Mouse (Mus musculus) embryonic fibroblast, embryonic 13.5 days (primary cell): Measurements from ENCODE around the gene Prkcg. TPM values are rescaled to one million over a fixed set of nuclear protein-coding genes. Genes with fewer than 3 reads are reported as not detected.

ENCODE experiments used
- H3K27ac ChIP-seq: 2 replicates; pipeline ENCODE4 v1.5.1; 2012; ENCODE audit warnings: low read length, control low read depth, inconsistent platforms; ENCODE audit not compliant: insufficient read depth
- H3K4me1 ChIP-seq: 2 replicates; pipeline ENCODE4 v1.6.1; 2011; ENCODE audit warnings: low read length; ENCODE audit not compliant: control insufficient read depth, insufficient read depth
- H3K4me3 ChIP-seq: 2 replicates; pipeline ENCODE4 v1.5.1; 2011; ENCODE audit warnings: mild to moderate bottlenecking, control low read depth, low read length; ENCODE audit not compliant: insufficient read depth
- CTCF ChIP-seq: IDR thresholded peaks from 2 replicates; pipeline ENCODE4 v1.5.1; 2011; ENCODE audit warnings: mild to moderate bottlenecking, control low read depth, low read length, moderate library complexity, borderline replicate concordance; ENCODE audit not compliant: insufficient read depth
- POLR2A ChIP-seq: IDR thresholded peaks from 2 replicates; pipeline ENCODE4 v1.6.1; 2011; ENCODE audit warnings: low read depth, mild to moderate bottlenecking, control low read depth, low read length, moderate library complexity
- polyA plus RNA-seq: library from polyadenylated mRNA; stranded (reverse); fragments of >200 nt; gene quantifications from 2 replicates; pipeline ENCODE4 v1.2.4, GENCODE M21; 2011; ENCODE audit warnings: low read depth; ENCODE audit not compliant: missing spikeins, insufficient read length

Gene Prkcg
- polyA plus RNA-seq, 1 experiment: 0.60 TPM

DNA sequence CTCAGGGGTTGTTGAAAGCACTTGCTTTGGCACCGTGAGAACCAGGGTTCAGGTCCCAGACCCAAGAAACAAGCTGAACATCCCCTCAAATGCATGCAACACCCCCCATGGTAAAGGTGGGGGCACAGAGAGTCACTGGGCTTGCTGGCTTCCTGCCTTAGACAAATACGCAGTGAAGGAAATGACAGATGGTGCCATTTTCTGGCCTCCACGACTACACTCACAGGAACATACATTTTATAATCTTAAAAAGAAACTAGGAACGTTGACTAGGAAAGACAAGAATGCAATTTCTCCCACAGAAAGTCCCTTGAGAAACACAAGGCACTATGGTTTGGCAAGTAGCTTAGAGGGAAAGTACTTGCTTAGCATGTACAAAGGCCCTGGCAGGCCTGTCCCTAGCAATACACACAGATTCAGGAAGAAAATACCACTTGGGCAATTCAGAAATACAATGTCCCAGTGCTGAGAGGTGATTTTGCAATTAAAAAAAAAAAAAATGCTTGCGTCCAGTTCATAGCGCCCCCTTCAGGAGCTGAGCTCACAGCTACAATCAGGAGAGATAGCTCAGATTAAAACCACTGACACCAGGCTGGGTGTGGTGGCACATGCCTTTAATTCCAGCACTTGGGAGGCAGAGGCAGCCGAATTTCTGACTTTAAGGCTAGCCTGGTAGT, 11.1 kb downstream of the Prkcg start:
- TF ChIP-seq CTCF (no peak), POLR2A (no peak)
- Histone ChIP-seq H3K4me1 (peaks cover 20% of the 10 kb centered on the region), H3K4me3 (no peak overlapping the region), H3K27ac (no peak overlapping the region)

DNA sequence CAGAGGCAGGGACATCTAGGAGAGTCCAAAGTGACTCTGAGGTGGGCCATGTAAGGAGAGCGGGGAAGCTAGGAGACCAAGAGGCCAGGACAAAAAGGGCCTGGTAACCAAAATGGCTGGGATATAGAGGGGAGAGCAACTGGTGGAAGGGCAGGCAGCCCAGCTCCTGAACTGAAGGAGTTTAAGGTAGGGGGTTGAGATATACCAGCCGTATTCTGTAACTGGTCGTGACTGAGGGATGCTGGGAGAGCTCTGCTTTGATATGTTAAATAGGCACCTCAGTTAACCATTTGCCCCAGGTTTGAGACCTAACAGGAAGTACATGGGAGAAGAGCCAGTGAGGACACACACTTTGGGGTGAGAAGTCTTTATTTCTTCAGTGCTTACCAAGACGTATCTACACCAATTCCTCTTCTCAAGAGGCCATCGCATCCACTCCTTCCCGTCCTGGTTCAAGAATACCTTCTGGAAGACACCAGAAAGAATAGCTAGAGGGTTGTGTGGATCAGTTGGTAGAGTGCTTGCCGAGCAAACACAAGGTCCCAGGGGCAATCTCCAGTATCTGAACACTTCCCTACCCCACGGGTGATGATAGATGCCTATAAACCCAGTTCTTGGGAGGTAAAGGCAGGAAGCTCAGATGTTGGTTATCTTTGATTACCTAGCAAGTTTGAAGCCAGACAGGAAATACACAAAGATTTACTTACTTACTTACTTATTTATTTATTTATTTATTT, 12.1 kb downstream of the Prkcg start:
- Histone ChIP-seq H3K27ac (no peak overlapping the region), H3K4me3 (no peak overlapping the region), H3K4me1 (peaks cover 19% of the 10 kb centered on the region)
- no peak for TF ChIP-seq CTCF
- TF ChIP-seq POLR2A: peak; percentile 42; the same call in 1 of the 2 replicates

DNA sequence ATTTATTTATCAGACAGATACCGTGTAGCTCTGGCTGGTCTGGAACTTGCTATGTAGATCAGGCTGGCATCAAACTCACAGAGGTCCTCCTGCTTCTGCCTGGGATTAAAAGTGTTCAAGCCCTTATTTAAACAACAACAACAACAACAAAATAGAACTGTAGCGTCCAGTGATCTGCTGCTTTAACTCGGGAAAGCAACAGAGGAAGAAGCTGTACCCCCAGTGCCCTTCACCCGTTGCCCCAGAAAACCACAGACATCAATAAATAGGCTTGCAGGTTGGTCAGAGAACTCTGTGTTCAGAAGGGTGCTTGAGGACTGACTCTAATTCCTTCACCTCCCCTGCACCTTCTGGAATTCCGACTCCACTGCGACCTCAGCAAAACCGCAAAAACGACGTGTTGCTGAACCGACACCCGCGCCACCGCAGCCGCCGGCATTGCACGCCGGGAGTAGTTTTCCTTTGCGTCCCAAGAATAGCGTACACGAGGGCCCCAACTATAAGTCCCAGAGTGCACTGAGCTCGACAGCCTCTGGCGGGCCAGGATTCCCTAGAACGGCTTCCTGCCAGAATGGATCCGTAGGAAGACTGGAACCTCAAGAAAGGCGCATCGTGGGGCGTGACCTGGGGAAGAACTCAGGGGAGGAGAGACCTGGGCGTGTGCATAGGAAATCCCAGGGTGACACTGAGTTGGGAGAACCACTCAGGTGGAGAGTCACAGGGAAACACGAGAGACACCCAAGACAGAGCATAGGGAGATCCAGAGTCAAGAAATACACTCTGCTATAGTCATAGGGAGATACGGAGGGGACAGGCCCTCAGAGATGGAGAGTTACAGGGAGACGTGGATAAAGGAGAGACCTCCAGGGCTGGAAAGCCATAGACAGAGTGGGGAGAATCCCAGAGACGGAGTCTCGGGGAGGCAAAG, 12.9 kb downstream of the Prkcg start:
- Histone ChIP-seq H3K4me1 (peaks cover 14% of the 10 kb centered on the region), H3K4me3 (no peak overlapping the region), H3K27ac (0 out of 2 replicates have a peak overlapping the region, but pooled peaks have one; percentile 6)
- TF ChIP-seq CTCF (no peak), POLR2A (peak; percentile 35; the same call in 1 of the 2 replicates)

DNA sequence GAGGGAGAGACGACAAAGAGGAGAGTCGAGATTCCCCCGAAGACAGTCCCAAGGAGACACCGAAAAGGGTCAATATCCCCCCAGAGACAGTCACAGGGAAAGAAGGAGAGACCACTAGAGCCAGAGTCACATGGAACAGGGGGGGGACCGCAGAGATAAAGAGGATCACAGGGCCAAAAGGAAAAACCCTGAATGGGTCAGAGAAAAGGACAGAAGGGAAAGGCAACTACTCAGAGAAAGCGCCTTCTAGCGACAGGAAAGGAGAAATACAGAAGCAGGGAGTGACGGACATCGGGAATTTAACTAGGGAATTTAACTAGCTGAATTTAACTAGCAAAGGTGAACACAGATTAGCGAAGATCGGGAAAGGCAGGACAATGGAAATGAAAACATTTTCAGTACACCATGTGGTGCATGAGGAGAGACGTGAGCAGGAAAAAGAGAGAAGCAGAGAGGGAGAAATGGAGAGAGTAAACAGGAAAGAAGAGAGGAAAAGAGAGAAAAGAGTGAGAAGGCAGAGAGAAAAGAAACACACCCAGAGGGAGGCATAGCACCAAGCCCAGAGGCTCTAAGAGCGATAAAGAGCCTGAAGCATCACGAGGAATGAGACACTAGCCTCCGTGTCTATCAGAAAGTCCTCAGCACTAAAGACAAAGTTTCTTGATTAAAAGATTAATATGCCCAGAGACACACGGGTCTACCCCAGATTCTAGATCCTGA, 13.7 kb downstream of the Prkcg start:
- H3K4me3 ChIP-seq: peak overlapping the region; percentile 31
- H3K4me1 ChIP-seq: peaks cover 12% of the 10 kb centered on the region; the same call in 1 of the 2 replicates
- H3K27ac ChIP-seq: 0 out of 2 replicates have a peak overlapping the region, but pooled peaks have one; percentile 6
- no peak for TF ChIP-seq CTCF
- TF ChIP-seq POLR2A: no peak; the same call in 1 of the 2 replicates

DNA sequence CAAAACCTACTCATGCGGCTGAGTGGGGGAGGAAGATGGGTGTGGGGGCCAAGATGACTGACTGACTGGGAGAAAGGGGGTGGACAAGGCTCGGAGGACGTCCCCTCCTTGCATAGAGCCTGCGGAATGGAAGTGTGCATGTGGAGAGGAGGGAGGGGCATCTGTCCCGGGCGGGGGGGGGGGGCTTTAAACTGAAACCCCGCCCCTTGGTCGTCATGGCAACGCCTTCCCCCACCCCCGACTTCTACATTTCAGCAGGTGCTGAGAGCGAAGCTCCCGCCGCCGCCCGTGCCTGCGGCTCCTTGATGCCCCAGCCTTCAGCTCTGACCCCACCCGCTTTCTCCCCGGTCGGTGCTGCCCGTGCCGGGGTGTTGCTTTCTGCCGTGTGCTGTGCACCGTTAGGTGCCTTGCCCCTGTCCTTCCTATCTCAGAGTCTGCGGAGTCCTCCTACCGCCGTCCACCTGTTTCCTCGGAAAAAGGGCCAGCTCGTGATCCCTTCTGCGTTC, 14.3 kb downstream of the Prkcg start:
- TF ChIP-seq CTCF: no peak
- TF ChIP-seq POLR2A: no peak; the same call in none of the 2 replicates
- H3K4me1 ChIP-seq: peaks cover 12% of the 10 kb centered on the region; the same call in 1 of the 2 replicates
- H3K4me3 ChIP-seq: peak overlapping the region; percentile 31
- no peak overlapping the region for H3K27ac ChIP-seq

DNA sequence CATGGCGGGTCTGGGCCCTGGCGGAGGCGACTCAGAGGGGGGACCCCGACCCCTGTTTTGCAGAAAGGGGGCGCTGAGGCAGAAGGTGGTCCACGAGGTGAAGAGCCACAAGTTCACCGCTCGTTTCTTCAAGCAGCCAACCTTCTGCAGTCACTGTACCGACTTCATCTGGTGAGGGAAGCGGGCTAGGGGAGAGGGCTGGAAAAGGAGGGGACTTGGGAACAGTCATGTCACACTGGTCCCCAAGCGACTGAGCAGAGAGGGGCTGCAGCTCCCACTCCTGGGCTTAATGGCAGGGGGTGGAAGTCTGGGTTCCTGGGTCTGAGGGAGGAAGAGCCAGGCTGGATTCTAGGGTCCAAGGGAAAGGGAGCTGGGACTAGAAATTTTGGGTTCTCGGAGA, 14.8 kb downstream of the Prkcg start:
- Histone ChIP-seq H3K4me1 (peaks cover 12% of the 10 kb centered on the region; the same call in 1 of the 2 replicates), H3K4me3 (no peak overlapping the region), H3K27ac (no peak overlapping the region)
- TF ChIP-seq POLR2A: no peak
- no peak for TF ChIP-seq CTCF

DNA sequence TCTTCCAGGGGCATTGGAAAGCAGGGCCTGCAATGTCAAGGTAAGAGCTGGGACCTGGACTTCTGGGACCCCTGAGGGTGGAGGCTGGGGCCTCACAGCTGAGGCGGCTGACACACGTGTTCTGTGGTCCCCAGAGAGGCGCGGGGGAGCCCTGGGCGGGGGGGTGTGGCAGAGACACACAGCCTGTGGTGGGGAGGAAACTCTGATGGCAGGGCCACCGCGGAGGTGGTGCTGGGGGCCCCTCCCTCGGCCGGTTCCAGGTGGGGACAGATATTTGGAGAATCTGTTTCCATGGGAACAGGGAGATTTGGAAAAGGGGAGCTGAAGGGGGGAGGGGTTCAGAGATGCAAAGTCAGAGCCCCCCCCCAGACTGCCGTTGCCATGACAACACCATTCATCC, 15.3 kb downstream of the Prkcg start:
- Histone ChIP-seq H3K4me3 (no peak overlapping the region), H3K4me1 (peaks cover 12% of the 10 kb centered on the region; the same call in 1 of the 2 replicates), H3K27ac (no peak overlapping the region)
- TF ChIP-seq POLR2A (no peak), CTCF (no peak)

DNA sequence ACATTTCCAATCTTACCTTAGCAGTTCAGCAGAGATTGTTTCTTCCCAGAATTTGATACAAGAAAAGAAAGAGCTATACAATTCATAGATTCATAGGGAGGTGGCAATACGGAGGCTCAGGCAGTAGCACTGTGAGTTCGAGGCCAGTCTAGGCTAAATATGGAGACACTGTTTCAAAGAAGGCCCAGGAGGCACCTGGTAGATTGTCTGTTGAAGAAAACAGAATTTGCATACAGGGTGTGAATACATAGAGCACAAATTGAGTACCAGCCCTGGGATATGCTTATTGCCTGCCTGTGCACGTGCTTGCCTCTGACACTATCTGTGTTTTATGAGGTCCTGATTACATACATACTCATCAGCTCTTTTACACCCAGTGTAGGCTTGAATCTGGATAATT, 17.4 kb downstream of the Prkcg start:
- Histone ChIP-seq H3K4me1 (peaks cover 8% of the 10 kb centered on the region; the same call in 1 of the 2 replicates), H3K27ac (no peak overlapping the region), H3K4me3 (no peak overlapping the region)
- TF ChIP-seq CTCF (no peak), POLR2A (no peak)
